Mouse (Mus musculus) limb, embryonic 14.5 days (tissue): ENCODE measurements around the gene Dhodh. TPM values are rescaled to one million over a fixed set of nuclear protein-coding genes. Genes with fewer than 3 reads are reported as not detected.

Experiments used
- ATAC-seq: fragments of 200-750 bp; cut with Nextera tagmentation; 2 replicates; pipeline ENCODE4 v1.8.0; 2017; ENCODE audit warnings: low read depth, moderate number of reproducible peaks, moderate TSS enrichment; ENCODE audit not compliant: low FRiP score
- DNase-seq: peaks from one replicate; pipeline ENCODE4 v3.0.0-alpha.2; 2015; ENCODE audit warnings: low spot score
- H3K27ac ChIP-seq: fragments of 300-500 bp; sonication (generic); replicated peaks from 2 replicates; pipeline ENCODE4 v1.5.1; 2014; ENCODE audit warnings: low read depth, mild to moderate bottlenecking, low read length, moderate library complexity, mixed read lengths
- H3K27me3 ChIP-seq: fragments of 300-500 bp; sonication (generic); 2 replicates; pipeline ENCODE4 v1.6.1; 2014; ENCODE audit warnings: low read length, mixed read lengths; ENCODE audit not compliant: control insufficient read depth, insufficient read depth
- H3K36me3 ChIP-seq: fragments of 300-500 bp; sonication (generic); 2 replicates; pipeline ENCODE4 v1.6.1; 2014; ENCODE audit warnings: mild to moderate bottlenecking, low read length, moderate library complexity, mixed read lengths; ENCODE audit not compliant: control insufficient read depth, insufficient read depth
- H3K4me1 ChIP-seq: fragments of 300-500 bp; sonication (generic); 2 replicates; pipeline ENCODE4 v1.6.1; 2014; ENCODE audit warnings: antibody characterized with exemption, low read length, mixed read lengths; ENCODE audit not compliant: control insufficient read depth, insufficient read depth
- H3K4me2 ChIP-seq: fragments of 300-500 bp; sonication (generic); replicated peaks from 2 replicates; pipeline ENCODE4 v1.6.1; 2014; ENCODE audit warnings: low read depth, mild to moderate bottlenecking, low read length, moderate library complexity; ENCODE audit not compliant: severe bottlenecking
- H3K4me3 ChIP-seq: fragments of 300-500 bp; sonication (generic); replicated peaks from 2 replicates; pipeline ENCODE4 v1.5.1; 2014; ENCODE audit warnings: low read length
- H3K9ac ChIP-seq: fragments of 300-500 bp; sonication (generic); 2 replicates; pipeline ENCODE4 v1.6.1; 2014; ENCODE audit warnings: mild to moderate bottlenecking, low read depth, low read length, moderate library complexity; ENCODE audit not compliant: severe bottlenecking
- H3K9me3 ChIP-seq: fragments of 300-500 bp; sonication (generic); 2 replicates; pipeline ENCODE4 v1.6.1; 2016; ENCODE audit warnings: low read length; ENCODE audit not compliant: control insufficient read depth
- POLR2A ChIP-seq: fragments of 200-500 bp; IDR thresholded peaks from 2 replicates; pipeline ENCODE4 v1.8.0; 2012; ENCODE audit warnings: inconsistent platforms, mild to moderate bottlenecking, moderate library complexity, borderline replicate concordance; ENCODE audit not compliant: insufficient read depth, insufficient read length; ENCODE audit errors: extremely low read depth
- WGBS: fragments of 180-500 bp; shearing (Covaris S2); extraction: QIAGEN DNeasy Blood & Tissue Kit; methylation state at CpG from one replicate; pipeline ENCODE4 v1.1.7; 2014; 5-methylcytosine and 5-hydroxymethylcytosine counted together
- polyA plus RNA-seq, 2 experiments: library from polyadenylated mRNA; depleted of rRNA in 1 of 2; stranded (reverse) in 1 of 2; unstranded in 1 of 2; fragments of >200 nt; fragmentation: Nextera tagmentation in 1 of 2; extraction: Ambion mirVana in 1 of 2; gene quantifications; 2 replicates each; pipeline versions ENCODE4 v1.2.1 to v1.2.3; 2012 to 2014

Gene Dhodh
- polyA plus RNA-seq, 2 experiments: 41.8 to 42.3 TPM

GRCm38 (mm10) chr8:109615569-109615968 is 7.1 kb upstream of the Dhodh start:
- DNase-seq (no peak), ATAC-seq (no peak)
- 91% methylated on average over 3 of the region's 3 CpGs for WGBS
- Histone ChIP-seq H3K36me3 (no peaks in the 10 kb centered on the region), H3K9ac (no peak overlapping the region), H3K4me3 (no peak overlapping the region), H3K27ac (no peak overlapping the region), H3K27me3 (no peaks in the 10 kb centered on the region), H3K9me3 (no peaks in the 10 kb centered on the region), H3K4me1 (no peaks in the 10 kb centered on the region), H3K4me2 (no peak overlapping the region)
- TF ChIP-seq POLR2A: no peak

DNA sequence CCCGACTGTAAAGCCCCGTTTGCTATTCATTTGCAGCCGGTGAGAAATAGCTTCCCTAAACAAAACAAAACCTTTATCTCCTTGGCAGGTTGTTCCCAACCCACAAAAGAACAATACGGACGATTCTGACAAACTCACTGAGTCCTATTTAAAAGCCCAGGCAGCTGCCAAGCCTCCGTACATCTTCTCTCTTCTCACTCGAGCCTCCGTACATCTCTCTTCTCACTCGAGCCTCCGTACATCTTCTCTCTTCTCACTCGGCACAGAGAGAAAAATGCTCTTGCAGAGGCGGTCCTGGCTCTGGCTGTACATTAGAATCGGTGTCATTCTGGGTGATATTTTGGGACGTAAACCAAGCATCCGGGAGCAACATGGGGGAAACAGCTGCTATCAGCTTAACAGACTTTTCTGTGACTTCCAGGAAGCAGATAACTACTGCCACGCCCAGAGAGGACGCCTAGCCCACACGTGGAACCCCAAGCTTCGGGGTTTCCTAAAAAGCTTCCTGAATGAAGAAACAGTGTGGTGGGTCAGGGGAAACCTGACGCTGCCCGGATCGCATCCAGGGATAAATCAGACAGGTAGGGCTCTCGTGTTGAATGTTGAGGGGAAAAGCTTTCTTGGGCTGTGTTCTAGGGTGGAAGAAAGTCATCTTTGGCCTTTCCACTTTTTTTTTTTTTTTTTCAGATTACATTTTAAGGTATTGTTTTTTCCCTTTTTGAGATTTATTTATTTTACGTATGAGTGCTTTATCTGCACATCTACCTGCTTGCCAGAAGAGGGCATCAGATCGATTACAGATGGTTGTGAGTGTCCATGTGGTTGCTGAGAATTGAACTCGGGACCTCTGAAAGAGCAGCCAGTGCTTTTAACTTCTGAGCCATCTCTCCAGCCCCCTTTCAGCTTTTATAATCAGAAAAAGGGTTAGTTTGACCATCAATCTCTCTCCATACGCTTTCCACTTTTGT is 6.1 kb upstream of the Dhodh start, which contains the start of gene Pkd1l3:
Gene Pkd1l3, plus strand, starts transcription at position 275 of the 968 bp plus-strand sequence.
- no peaks in the 10 kb centered on the region for H3K4me1 ChIP-seq
- H3K9ac ChIP-seq: no peak within 1 kb of the TSS
- no peak for TF ChIP-seq POLR2A
- H3K27ac ChIP-seq: no peak within 1 kb of the TSS
- no peak for ATAC-seq
- DNase-seq: no peak
- H3K36me3 ChIP-seq: no peaks in the 10 kb centered on the region
- no peaks in the 10 kb centered on the region for H3K27me3 ChIP-seq
- no peak within 1 kb of the TSS for H3K4me2 ChIP-seq
- H3K4me3 ChIP-seq: no peak within 1 kb of the TSS
- 64% methylated on average over 27 of the region's 27 CpGs for WGBS
- no peaks in the 10 kb centered on the region for H3K9me3 ChIP-seq

GRCm38 (mm10) chr8:109609153-109609502 is 655 bp upstream of the Dhodh start:
- no peak for ATAC-seq
- peak overlapping the region; percentile 76 for H3K4me2 ChIP-seq
- 13% methylated on average over 5 of the region's 5 CpGs for WGBS
- H3K9ac ChIP-seq: peak overlapping the region; percentile 62
- H3K27me3 ChIP-seq: no peaks in the 10 kb centered on the region
- peaks cover 14% of the 10 kb centered on the region; the same call in 1 of the 2 replicates for H3K36me3 ChIP-seq
- peak overlapping the region; percentile 56 for H3K4me3 ChIP-seq
- H3K9me3 ChIP-seq: no peaks in the 10 kb centered on the region
- TF ChIP-seq POLR2A: no peak
- H3K4me1 ChIP-seq: peaks cover 10% of the 10 kb centered on the region
- H3K27ac ChIP-seq: 0 out of 2 replicates have a peak overlapping the region, but pooled peaks have one; percentile 93
- DNase-seq: no peak

- H3K27ac ChIP-seq: 0 out of 2 replicates have a peak overlapping the region, but pooled peaks have one; percentile 93
- no peak for TF ChIP-seq POLR2A
Observed at GRCm38 (mm10) chr8:109607650-109608049, 823 bp downstream of the Dhodh start.

DNA sequence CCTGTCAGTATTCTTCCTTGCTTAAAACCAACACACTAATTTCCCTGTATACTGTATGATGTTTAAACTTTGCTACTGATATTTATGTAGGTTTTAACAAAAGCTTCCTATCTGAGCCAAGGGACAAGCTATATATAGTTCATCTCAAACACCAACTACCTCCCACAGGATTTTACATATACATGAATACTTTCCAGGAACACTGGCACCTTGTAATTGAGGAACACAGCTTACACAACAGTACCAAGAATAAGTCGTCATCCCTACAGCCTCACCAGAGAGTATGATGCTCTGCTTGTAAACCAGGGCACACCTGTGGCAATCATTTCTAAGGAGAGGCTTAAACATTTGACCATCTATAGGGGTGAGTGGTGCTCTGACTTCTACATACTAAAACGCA is 1.7 kb downstream of the Dhodh start:
- H3K27me3 ChIP-seq: no peaks in the 10 kb centered on the region
- ATAC-seq: no peak
- no peak overlapping the region for H3K27ac ChIP-seq
- no peak overlapping the region for H3K4me2 ChIP-seq
- no peak for DNase-seq
- H3K36me3 ChIP-seq: peaks cover 37% of the 10 kb centered on the region
- TF ChIP-seq POLR2A: no peak
- H3K4me3 ChIP-seq: no peak overlapping the region
- no peaks in the 10 kb centered on the region for H3K9me3 ChIP-seq
- H3K4me1 ChIP-seq: peaks cover 10% of the 10 kb centered on the region
- H3K9ac ChIP-seq: no peak overlapping the region
- 85% methylated on average over 2 of the region's 2 CpGs for WGBS

More at GRCm38 (mm10) chr8:109607650-109608049, 823 bp downstream of the Dhodh start:
- H3K4me1 ChIP-seq: peaks cover 10% of the 10 kb centered on the region
- ATAC-seq (no peak), DNase-seq (no peak)
- H3K4me3 ChIP-seq: peak overlapping the region; percentile 56
- no peaks in the 10 kb centered on the region for H3K9me3 ChIP-seq
- peak overlapping the region; percentile 76 for H3K4me2 ChIP-seq
- H3K27me3 ChIP-seq: no peaks in the 10 kb centered on the region
- 11% methylated on average over 12 of the region's 12 CpGs for WGBS
- H3K9ac ChIP-seq: peak overlapping the region; percentile 62
- H3K36me3 ChIP-seq: peaks cover 29% of the 10 kb centered on the region
